Mouse (Mus musculus) megakaryocyte, embryonic 14.5 days (primary cell): ENCODE results near the gene Kif16b. TPM values are rescaled to one million over a fixed set of nuclear protein-coding genes. Genes with fewer than 3 reads are reported as not detected.

Experiments
- H3K27me3 ChIP-seq: replicated peaks from 2 replicates; pipeline ENCODE3; 2012; ENCODE audit warnings: inconsistent platforms
- H3K36me3 ChIP-seq: replicated peaks from 2 replicates; pipeline ENCODE3; 2012; ENCODE audit warnings: low read length, inconsistent platforms, mixed read lengths
- H3K4me1 ChIP-seq: 2 replicates; pipeline ENCODE4 v1.6.1; 2012; ENCODE audit warnings: inconsistent platforms
- H3K4me3 ChIP-seq: replicated peaks from 2 replicates; pipeline ENCODE3; 2012; ENCODE audit warnings: moderate library complexity, mild to moderate bottlenecking, inconsistent platforms
- H3K9me3 ChIP-seq: 2 replicates; pipeline ENCODE4 v1.6.1; 2012; ENCODE audit warnings: inconsistent platforms
- FLI1 ChIP-seq: IDR thresholded peaks from 2 replicates; pipeline ENCODE4 v1.6.1; 2012; ENCODE audit warnings: low read length, inconsistent platforms, mixed read lengths
- GATA1 ChIP-seq: IDR thresholded peaks from 3 replicates; pipeline ENCODE4 v1.6.1; 2012; ENCODE audit warnings: mixed read lengths, low read length, inconsistent platforms, borderline replicate concordance
- polyA plus RNA-seq: library from polyadenylated mRNA; stranded (reverse); fragments of >175 nt; gene quantifications from 2 replicates; pipeline ENCODE4 v1.2.3, GENCODE M21; 2012; ENCODE audit warnings: low replicate concordance; ENCODE audit not compliant: insufficient read depth

Gene Kif16b
- polyA plus RNA-seq, 1 experiment: 2.1 TPM

GRCm38 (mm10) chr2:142717591-142717990 lies 183.7 kb downstream of the Kif16b start:
- Histone ChIP-seq H3K27me3 (no peaks in the 10 kb centered on the region), H3K9me3 (no peaks in the 10 kb centered on the region), H3K4me1 (peaks cover 9% of the 10 kb centered on the region), H3K4me3 (no peak overlapping the region), H3K36me3 (peaks cover 4% of the 10 kb centered on the region)
- TF ChIP-seq FLI1 (no peak), GATA1 (no peak)

DNA sequence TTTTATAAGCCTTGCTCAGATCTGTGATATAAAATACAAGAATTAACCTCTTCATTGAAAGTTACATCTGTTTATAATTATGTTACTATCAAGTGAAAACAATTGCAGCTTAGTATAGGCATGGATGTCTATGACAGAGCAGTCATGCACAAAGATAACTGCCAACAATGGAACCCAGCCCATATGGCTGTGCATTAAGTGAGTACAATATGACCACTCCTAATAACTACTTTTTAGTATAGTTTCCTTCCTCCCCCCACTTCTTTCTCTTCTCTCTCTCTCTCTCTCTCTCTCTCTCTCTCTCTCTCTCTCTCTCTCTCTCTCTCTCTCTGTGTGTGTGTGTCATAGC lies 185.4 kb downstream of the Kif16b start:
- Histone ChIP-seq H3K36me3 (peaks cover 21% of the 10 kb centered on the region), H3K4me3 (no peak overlapping the region), H3K27me3 (no peaks in the 10 kb centered on the region), H3K9me3 (no peaks in the 10 kb centered on the region), H3K4me1 (peaks cover 9% of the 10 kb centered on the region)
- TF ChIP-seq FLI1: no peak
- no peak for TF ChIP-seq GATA1

- TF ChIP-seq GATA1 (no peak), FLI1 (no peak)
- Histone ChIP-seq H3K9me3 (no peaks in the 10 kb centered on the region), H3K4me3 (no peak overlapping the region), H3K36me3 (peaks cover 21% of the 10 kb centered on the region), H3K27me3 (no peaks in the 10 kb centered on the region), H3K4me1 (peaks cover 9% of the 10 kb centered on the region)
These were observed 186.0 kb downstream of the Kif16b start for GRCm38 (mm10) chr2:142715186-142715911.

DNA sequence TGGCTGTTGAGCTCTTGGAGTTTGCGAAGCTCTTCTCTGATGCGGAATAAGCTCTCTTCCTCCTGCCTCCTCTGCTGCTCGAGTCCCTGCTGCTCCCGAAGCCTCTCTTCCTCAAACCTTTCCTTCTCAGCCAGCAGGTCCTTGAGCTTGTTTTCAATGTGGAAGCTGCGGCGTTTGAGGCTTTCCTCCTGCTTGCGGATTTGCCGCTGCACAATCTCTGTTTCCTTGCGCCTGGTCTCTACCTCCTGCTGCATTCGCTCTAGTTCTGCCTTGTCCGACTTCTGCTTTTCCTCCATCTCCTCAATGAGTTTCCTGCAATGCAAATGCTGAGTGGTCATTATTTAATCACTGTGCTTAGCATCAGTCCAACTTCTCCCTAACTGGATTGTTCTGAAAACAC lies 188.6 kb downstream of the Kif16b start:
- Histone ChIP-seq H3K9me3 (no peaks in the 10 kb centered on the region), H3K4me1 (peaks cover 11% of the 10 kb centered on the region), H3K36me3 (peaks cover 34% of the 10 kb centered on the region), H3K4me3 (no peak overlapping the region), H3K27me3 (no peaks in the 10 kb centered on the region)
- no peak for TF ChIP-seq GATA1
- no peak for TF ChIP-seq FLI1

GRCm38 (mm10) chr2:142709326-142709725 lies 192.0 kb downstream of the Kif16b start:
- Histone ChIP-seq H3K36me3 (peaks cover 44% of the 10 kb centered on the region), H3K4me1 (peaks cover 3% of the 10 kb centered on the region; the same call in 1 of the 2 replicates), H3K9me3 (no peaks in the 10 kb centered on the region), H3K4me3 (no peak overlapping the region), H3K27me3 (no peaks in the 10 kb centered on the region)
- TF ChIP-seq FLI1 (no peak), GATA1 (no peak)

- H3K4me3 ChIP-seq: no peak overlapping the region
- TF ChIP-seq FLI1 (no peak), GATA1 (no peak)
- peaks cover 26% of the 10 kb centered on the region for H3K36me3 ChIP-seq
- H3K9me3 ChIP-seq: no peaks in the 10 kb centered on the region
- no peaks in the 10 kb centered on the region; the same call in 1 of the 2 replicates for H3K4me1 ChIP-seq
- H3K27me3 ChIP-seq: no peaks in the 10 kb centered on the region
These were observed 200.6 kb downstream of the Kif16b start for GRCm38 (mm10) chr2:142700689-142701088.

GRCm38 (mm10) chr2:142698650-142699049 lies 202.7 kb downstream of the Kif16b start:
- TF ChIP-seq GATA1: no peak
- TF ChIP-seq FLI1: no peak
- Histone ChIP-seq H3K9me3 (no peaks in the 10 kb centered on the region), H3K36me3 (peaks cover 24% of the 10 kb centered on the region), H3K4me1 (peaks cover 4% of the 10 kb centered on the region), H3K4me3 (no peak overlapping the region), H3K27me3 (no peaks in the 10 kb centered on the region)

DNA sequence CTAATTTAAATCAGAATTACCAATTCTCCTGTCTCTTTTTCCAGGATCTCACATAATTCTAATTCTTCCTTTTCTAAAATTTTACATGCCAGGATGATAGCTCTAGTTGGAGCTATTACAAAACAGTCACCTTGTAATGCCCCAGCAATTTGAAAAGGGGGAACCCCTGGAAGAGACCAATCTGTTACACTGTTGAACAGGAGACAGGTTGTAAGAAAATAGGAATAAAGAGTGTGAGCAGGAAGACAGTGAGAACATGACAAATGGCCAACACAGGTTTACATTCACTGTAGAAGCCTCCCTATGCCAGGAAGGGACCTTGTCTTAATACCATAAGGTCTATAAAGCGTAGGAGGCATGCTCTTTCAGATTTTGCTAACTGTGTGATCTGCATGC lies 206.4 kb downstream of the Kif16b start:
- H3K36me3 ChIP-seq: peaks cover 10% of the 10 kb centered on the region
- TF ChIP-seq GATA1 (no peak), FLI1 (no peak)
- H3K9me3 ChIP-seq: no peaks in the 10 kb centered on the region
- no peak overlapping the region for H3K4me3 ChIP-seq
- peaks cover 4% of the 10 kb centered on the region for H3K4me1 ChIP-seq
- H3K27me3 ChIP-seq: no peaks in the 10 kb centered on the region

DNA sequence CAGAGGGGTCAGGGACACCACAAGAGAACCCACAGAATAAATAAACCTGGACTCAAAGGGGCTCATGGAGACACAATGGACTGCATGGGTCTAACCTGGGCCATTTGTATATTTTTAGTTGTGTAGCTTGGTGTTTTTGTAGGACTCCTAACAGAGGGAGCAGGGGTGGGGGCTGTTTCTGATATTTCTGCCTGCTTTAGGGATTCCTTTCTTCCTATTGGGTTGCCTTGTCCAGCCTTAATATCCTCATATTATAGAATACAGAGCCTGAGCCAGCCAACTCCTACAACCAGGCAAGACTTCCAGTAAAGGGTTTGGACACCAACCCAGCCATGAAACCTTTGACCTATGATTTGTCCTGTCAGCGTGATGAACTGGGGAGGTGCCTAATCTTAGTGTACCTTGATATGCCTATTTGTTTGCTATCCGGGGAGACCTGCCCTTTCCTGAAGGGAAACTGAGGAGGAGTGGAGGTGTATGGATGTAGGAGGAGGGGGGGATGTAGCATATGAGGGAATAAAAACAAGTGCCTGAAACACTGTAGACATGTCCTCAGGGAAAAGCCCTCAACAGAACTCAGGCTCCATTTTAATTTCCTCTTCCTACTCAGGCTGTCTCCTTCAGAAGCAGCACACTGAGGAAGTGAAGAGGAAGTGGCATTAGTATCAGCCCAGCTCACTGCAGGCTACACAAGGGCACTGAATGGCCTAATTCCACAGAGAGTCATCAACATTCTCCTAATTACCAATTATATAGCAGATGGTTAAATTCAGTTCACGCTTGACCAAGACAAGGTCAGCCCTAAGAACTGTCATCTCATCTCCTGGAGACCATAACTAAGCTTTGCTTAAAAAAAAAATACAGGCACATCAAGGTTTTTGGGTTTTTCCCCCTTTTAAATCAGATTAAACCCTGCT lies 207.1 kb downstream of the Kif16b start:
- TF ChIP-seq FLI1 (no peak), GATA1 (no peak)
- Histone ChIP-seq H3K4me3 (no peak overlapping the region), H3K4me1 (peaks cover 4% of the 10 kb centered on the region), H3K9me3 (no peaks in the 10 kb centered on the region), H3K36me3 (peaks cover 3% of the 10 kb centered on the region), H3K27me3 (no peaks in the 10 kb centered on the region)

DNA sequence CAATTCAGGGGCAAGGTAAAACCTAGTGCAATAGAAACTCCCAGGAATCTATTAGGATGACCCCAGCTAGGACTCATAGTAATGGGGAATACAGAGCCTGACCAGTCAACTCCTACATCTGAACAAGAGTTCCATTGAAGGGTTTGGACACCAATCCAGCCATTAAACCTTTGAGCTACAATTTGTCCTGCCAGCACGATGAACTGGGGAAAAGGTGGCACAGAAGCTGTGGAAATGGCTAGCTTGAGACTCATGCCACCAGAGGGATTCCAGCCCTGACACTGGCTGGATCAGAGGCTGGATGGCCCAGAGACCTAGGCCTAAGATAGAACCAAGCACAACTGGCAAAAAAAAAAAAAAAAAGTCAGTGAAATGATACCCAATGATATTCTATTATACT lies 207.9 kb downstream of the Kif16b start:
- Histone ChIP-seq H3K27me3 (no peaks in the 10 kb centered on the region), H3K36me3 (peaks cover 2% of the 10 kb centered on the region), H3K4me3 (no peak overlapping the region), H3K9me3 (no peaks in the 10 kb centered on the region), H3K4me1 (peaks cover 4% of the 10 kb centered on the region)
- TF ChIP-seq FLI1 (no peak), GATA1 (no peak)
